Mouse (Mus musculus) CH12.LX (cell line): ENCODE measurements around the gene Atf1. TPM values are rescaled to one million over a fixed set of nuclear protein-coding genes. Genes with fewer than 3 reads are reported as not detected.
A peak's percentile ranks its signal among the peaks of the same experiment; 100 is the strongest.
"Not testable (repeated sequence)": the region's sequence is repeated elsewhere in the genome, so short reads cannot be mapped to it uniquely, and the experiment has no call there.

Experiments
- DNase-seq: peaks from one replicate; pipeline ENCODE4 v3.0.0-alpha.2; 2013; ENCODE audit errors: extremely low read depth
- H3K27ac ChIP-seq: 2 replicates; pipeline ENCODE4 v1.5.1; 2012; ENCODE audit warnings: low read depth, mild to moderate bottlenecking, control low read depth, moderate library complexity; ENCODE audit not compliant: insufficient read depth
- H3K27me3 ChIP-seq: replicated peaks from 2 replicates; pipeline ENCODE3; 2012; ENCODE audit warnings: inconsistent platforms
- H3K36me3 ChIP-seq, 2 experiments: replicated peaks in 1 of 2; 2 replicates each; pipeline versions ENCODE3 to v1.6.1; 2012; ENCODE audit warnings: inconsistent platforms in 1 of 2, low read length in 1 of 2, mild to moderate bottlenecking in 1 of 2, mixed read lengths in 1 of 2, moderate library complexity in 1 of 2; ENCODE audit not compliant: control insufficient read depth in 1 of 2, insufficient read depth in 1 of 2
- H3K4me1 ChIP-seq, 2 experiments: 2 replicates each; pipeline ENCODE4 v1.6.1; 2012; ENCODE audit warnings: inconsistent platforms in 1 of 2, moderate library complexity in 1 of 2; ENCODE audit not compliant: insufficient read depth in 2 of 2, control insufficient read depth in 1 of 2
- H3K4me2 ChIP-seq: 2 replicates; pipeline ENCODE4 v1.6.1; 2012; ENCODE audit warnings: low read depth, mild to moderate bottlenecking, control low read depth; ENCODE audit not compliant: poor library complexity, insufficient read depth, severe bottlenecking
- H3K4me3 ChIP-seq, 3 experiments: fragments of 150-350 bp in 1 of 3; sonication (generic) in 1 of 3; replicated peaks in 1 of 3; 2 replicates each; pipeline versions ENCODE3 to v1.5.1; 2011 to 2012; ENCODE audit warnings: low read depth in 2 of 3, low read length in 2 of 3, mild to moderate bottlenecking in 2 of 3, moderate library complexity in 2 of 3, control low read depth in 1 of 3, improper control_type of control experiment in 1 of 3, inconsistent platforms in 1 of 3, mixed read lengths in 1 of 3; ENCODE audit not compliant: poor library complexity in 1 of 3
- H3K79me2 ChIP-seq: replicated peaks from 2 replicates; pipeline ENCODE4 v1.6.1; 2012; ENCODE audit warnings: mild to moderate bottlenecking, moderate library complexity; ENCODE audit not compliant: control insufficient read depth, poor library complexity, insufficient read depth, severe bottlenecking; ENCODE audit errors: extremely low read depth
- H3K9ac ChIP-seq: 2 replicates; pipeline ENCODE4 v1.6.1; 2012; ENCODE audit warnings: low read depth, mild to moderate bottlenecking, control low read depth, moderate library complexity; ENCODE audit not compliant: insufficient read depth
- H3K9me3 ChIP-seq: replicated peaks from 2 replicates; pipeline ENCODE3; 2012; ENCODE audit warnings: low read length, inconsistent platforms, mixed read lengths
- CHD1 ChIP-seq: IDR thresholded peaks from 2 replicates; pipeline ENCODE4 v1.6.1; 2012; ENCODE audit warnings: low read depth, low read length, improper control_type of control experiment, inconsistent platforms
- CTCF ChIP-seq, 2 experiments: IDR thresholded peaks in 1 of 2; conservative IDR thresholded peaks in 1 of 2; 2 replicates each; pipeline ENCODE4 v1.5.1; 2011 to 2012; ENCODE audit warnings: low read depth in 2 of 2, low read length in 2 of 2, improper control_type of control experiment in 1 of 2, inconsistent platforms in 1 of 2, mild to moderate bottlenecking in 1 of 2, moderate library complexity in 1 of 2
- E2F4 ChIP-seq: IDR thresholded peaks from 2 replicates; pipeline ENCODE4 v1.6.1; 2011; ENCODE audit warnings: low read depth, low read length, improper control_type of control experiment; ENCODE audit not compliant: insufficient replicate concordance
- ELF1 ChIP-seq: IDR thresholded peaks from 2 replicates; pipeline ENCODE4 v1.6.1; 2014; ENCODE audit warnings: low read depth, mild to moderate bottlenecking, inconsistent platforms, low read length, improper control_type of control experiment
- GABPA ChIP-seq: IDR thresholded peaks from 2 replicates; pipeline ENCODE4 v1.6.1; 2012; ENCODE audit warnings: low read depth, low read length, improper control_type of control experiment, inconsistent platforms; ENCODE audit not compliant: insufficient replicate concordance
- IRF4 ChIP-seq: IDR thresholded peaks from 2 replicates; pipeline ENCODE4 v1.6.1; 2014; ENCODE audit warnings: low read depth, mild to moderate bottlenecking, inconsistent platforms, low read length, improper control_type of control experiment
- KAT2A ChIP-seq: IDR thresholded peaks from 2 replicates; pipeline ENCODE4 v1.6.1; 2012; ENCODE audit warnings: low read length, improper control_type of control experiment, inconsistent platforms; ENCODE audit not compliant: insufficient replicate concordance
- MAFK ChIP-seq: IDR thresholded peaks from 2 replicates; pipeline ENCODE4 v1.6.1; 2011; ENCODE audit warnings: low read length, improper control_type of control experiment; ENCODE audit not compliant: insufficient replicate concordance
- MAX ChIP-seq: IDR thresholded peaks from 2 replicates; pipeline ENCODE4 v1.6.1; 2011; ENCODE audit warnings: low read length, improper control_type of control experiment
- MAZ ChIP-seq: IDR thresholded peaks from 2 replicates; pipeline ENCODE4 v1.6.1; 2012; ENCODE audit warnings: low read depth, mild to moderate bottlenecking, inconsistent platforms, low read length, improper control_type of control experiment, moderate library complexity
- MEF2A ChIP-seq: IDR thresholded peaks from 2 replicates; pipeline ENCODE4 v1.6.1; 2014; ENCODE audit warnings: low read depth, mild to moderate bottlenecking, inconsistent platforms, low read length, improper control_type of control experiment, borderline replicate concordance
- MXI1 ChIP-seq: IDR thresholded peaks from 2 replicates; pipeline ENCODE4 v1.6.1; 2011; ENCODE audit warnings: mild to moderate bottlenecking, low read depth, low read length, improper control_type of control experiment
- NRF1 ChIP-seq: IDR thresholded peaks from 2 replicates; pipeline ENCODE4 v1.6.1; 2014; ENCODE audit warnings: low read depth, mild to moderate bottlenecking, inconsistent platforms, low read length, improper control_type of control experiment, moderate library complexity
- POLR2A ChIP-seq: IDR thresholded peaks from 2 replicates; pipeline ENCODE4 v1.6.1; 2011; ENCODE audit warnings: low read depth, mild to moderate bottlenecking, improper control_type of control experiment, low read length
- RAD21 ChIP-seq: IDR thresholded peaks from 2 replicates; pipeline ENCODE4 v1.6.1; 2011; ENCODE audit warnings: low read depth, mild to moderate bottlenecking, low read length, improper control_type of control experiment, moderate library complexity
- SMC3 ChIP-seq: IDR thresholded peaks from 2 replicates; pipeline ENCODE4 v1.6.1; 2011; ENCODE audit warnings: low read depth, low read length, improper control_type of control experiment
- UBTF ChIP-seq: IDR thresholded peaks from 2 replicates; pipeline ENCODE4 v1.6.1; 2012; ENCODE audit warnings: low read depth, mild to moderate bottlenecking, inconsistent platforms, low read length, improper control_type of control experiment, moderate library complexity
- USF1 ChIP-seq: IDR thresholded peaks from 2 replicates; pipeline ENCODE4 v1.6.1; 2014; ENCODE audit warnings: low read depth, mild to moderate bottlenecking, inconsistent platforms, low read length, improper control_type of control experiment
- ZKSCAN1 ChIP-seq: IDR thresholded peaks from 2 replicates; pipeline ENCODE4 v1.6.1; 2012; ENCODE audit warnings: low read depth, inconsistent platforms, low read length, improper control_type of control experiment, borderline replicate concordance
- ZMIZ1 ChIP-seq: IDR thresholded peaks from 2 replicates; pipeline ENCODE4 v1.6.1; 2012; ENCODE audit warnings: low read depth, mild to moderate bottlenecking, inconsistent platforms, low read length, improper control_type of control experiment
- dilution Hi-C: fragments of 300-500 bp; cut with MboI; formaldehyde crosslinking; loops from 2 replicates; pipeline ENCODE4 v1.14.3; 2020; ENCODE audit warnings: low sequenced_read_pairs; ENCODE audit not compliant: extremely low pct_unique_long_range_greater_than_20kb, extremely low pct_ligation_motif_present
- in situ Hi-C: fragments of 300-500 bp; cut with MboI; formaldehyde crosslinking; loops from 3 replicates; pipeline ENCODE4 v1.14.3; 2019; ENCODE audit warnings: low sequenced_read_pairs, low pct_ligation_motif_present, low pct_unique_long_range_greater_than_20kb, mixed read lengths
- polyA plus RNA-seq: library from polyadenylated mRNA; unstranded; fragments of >175 nt; gene quantifications from 2 replicates; pipeline ENCODE4 v1.2.1, GENCODE M21; 2012; ENCODE audit warnings: low read depth; ENCODE audit not compliant: insufficient read length
- total RNA-seq, 2 experiments: library from RNA; depleted of rRNA; stranded (reverse); fragments of 300-350 nt in 1 of 2; fragments of >200 nt in 1 of 2; gene quantifications; 2 replicates each; pipeline ENCODE4 v1.2.3; 2012 to 2014

Gene Atf1
- total and polyA plus RNA-seq, 3 experiments = 28.2 to 133 (median 51.1) TPM

DNA sequence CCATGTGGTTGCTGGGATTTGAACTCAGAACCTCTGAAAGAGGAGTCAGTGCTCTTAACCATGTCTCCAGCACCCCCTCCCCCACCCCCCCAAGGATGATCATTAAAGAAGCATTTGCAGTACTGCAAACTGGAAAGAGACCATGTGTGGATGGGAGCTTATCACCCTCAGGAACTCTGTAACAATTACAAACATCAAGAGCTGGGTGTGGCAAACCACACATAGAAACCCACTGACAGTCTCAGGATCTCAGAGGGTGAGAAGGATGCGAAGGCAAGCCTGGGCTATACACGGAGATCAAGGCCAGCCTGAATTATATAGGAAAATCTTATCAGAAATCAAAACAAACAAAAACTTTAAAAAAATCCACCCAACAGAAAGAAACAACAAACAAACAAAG, 78.6 kb downstream of the Atf1 start:
- Histone ChIP-seq H3K9me3 (no peaks in the 10 kb centered on the region), H3K4me1 (peaks cover 4 to 37% of the 10 kb centered on the region in 2 experiments; a peak in 2 of 4 replicates), H3K27ac (no peak overlapping the region), H3K27me3 (no peaks in the 10 kb centered on the region), H3K9ac (no peak overlapping the region), H3K79me2 (no peaks in the 10 kb centered on the region), H3K4me2 (no peak overlapping the region), H3K36me3 (no peaks in the 10 kb centered on the region), H3K4me3 (no peak overlapping the region)
- DNase-seq = no peak
- TF ChIP-seq UBTF (no peak), ZKSCAN1 (no peak), MXI1 (no peak), SMC3 (no peak), USF1 (no peak), NRF1 (no peak), MAZ (no peak), KAT2A (no peak), GABPA (no peak), ZMIZ1 (no peak), MAX (no peak), CHD1 (no peak), POLR2A (no peak), ELF1 (no peak), IRF4 (no peak), E2F4 (no peak), MAFK (no peak), MEF2A (no peak)
- in situ Hi-C loops (no loop called here), dilution Hi-C loops (no loop called here)

DNA sequence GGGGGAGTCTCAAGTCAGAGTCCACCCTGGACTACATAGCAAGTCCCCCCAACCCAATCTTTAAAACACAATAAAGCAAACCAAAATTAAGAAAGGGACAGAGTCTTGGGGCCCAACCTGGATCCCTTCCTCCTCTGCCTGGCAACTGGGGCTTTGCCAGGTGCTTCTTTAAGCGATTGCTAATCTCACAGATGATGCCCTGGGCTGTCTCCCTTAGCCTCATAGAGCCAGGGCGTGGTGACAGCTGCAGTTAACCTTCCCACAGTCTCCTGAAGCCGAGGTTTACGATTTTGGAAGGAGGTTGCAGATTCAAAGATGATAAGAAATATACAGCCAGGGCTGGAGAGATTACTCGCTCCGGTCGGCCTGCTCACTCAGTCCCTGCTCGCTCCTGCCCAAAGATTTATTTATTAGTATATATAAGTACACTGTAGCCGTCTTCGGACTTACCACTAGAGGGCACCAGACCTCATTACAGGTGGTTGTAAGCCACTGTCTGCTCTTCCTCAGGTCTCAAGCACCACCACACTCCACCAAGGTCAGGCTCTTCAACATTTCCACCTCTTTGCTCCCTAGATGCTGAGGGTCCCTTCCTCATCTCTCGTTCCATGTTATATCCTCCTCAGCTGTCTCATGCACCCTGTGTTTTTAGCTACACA, 79.9 kb downstream of the Atf1 start:
- peaks cover 0 to 39% of the 10 kb centered on the region in 2 experiments; a peak in 2 of 4 replicates for H3K4me1 ChIP-seq
- H3K4me3 ChIP-seq, H3K27me3 ChIP-seq, dilution Hi-C loops, H3K9me3 ChIP-seq, H3K4me2 ChIP-seq, H3K79me2 ChIP-seq, H3K36me3 ChIP-seq, in situ Hi-C loops, H3K27ac ChIP-seq, H3K9ac ChIP-seq: not testable (repeated sequence)
- peak; percentile 66 for DNase-seq
- TF ChIP-seq CTCF (conservative IDR thresholded peaks at IDR 0.05 in 1 of 2, IDR thresholded peaks at IDR 0.05 in 1 of 2; ENCODE audit: low read depth in 2 of 2, low read length in 2 of 2) = peak; percentile 59
- peak; percentile 7 for TF ChIP-seq RAD21
- TF ChIP-seq SMC3 = 0 out of 2 replicates have a peak, but pooled peaks have one; percentile 17

Other genes with a start within 250 kb of the Atf1 start
- 15.1 and 16.7 TPM in 2 replicates for gene Dip2b, start 189.2 kb upstream of the Atf1 start, total RNA-seq (2012; rRNA removed)
- 13.0 and 15.7 TPM in 2 replicates for gene Dip2b, start 189.2 kb upstream of the Atf1 start, total RNA-seq (2014; rRNA removed)
- gene Dip2b, start 189.2 kb upstream of the Atf1 start, polyA plus RNA-seq = 14.3 and 18.2 TPM in 2 replicates
- not detected in 2 replicates for gene Tmprss12, start 53.0 kb downstream of the Atf1 start, total RNA-seq (2012; rRNA removed)
- gene Tmprss12, start 53.0 kb downstream of the Atf1 start, total RNA-seq (2014; rRNA removed) = not detected in 2 replicates
- gene Tmprss12, start 53.0 kb downstream of the Atf1 start, polyA plus RNA-seq = not detected in 2 replicates
- gene Mettl7a1, start 76.3 kb downstream of the Atf1 start, total RNA-seq (2012; rRNA removed) = 5.8 and 6.5 TPM in 2 replicates
- 17.2 and 17.9 TPM in 2 replicates for gene Mettl7a1, start 76.3 kb downstream of the Atf1 start, total RNA-seq (2014; rRNA removed)
- gene Mettl7a1, start 76.3 kb downstream of the Atf1 start, polyA plus RNA-seq = 14.2 and 14.9 TPM in 2 replicates
- gene Mettl7a3, start 107.1 kb downstream of the Atf1 start, total RNA-seq (2012; rRNA removed) = 0.17 TPM in 1 of 2 replicates, not detected in the other
- not detected in 2 replicates for gene Mettl7a3, start 107.1 kb downstream of the Atf1 start, total RNA-seq (2014; rRNA removed)
- 0.33 and 0.70 TPM in 2 replicates for gene Mettl7a3, start 107.1 kb downstream of the Atf1 start, polyA plus RNA-seq
- gene Methig1, start 125.3 kb downstream of the Atf1 start, total RNA-seq (2012; rRNA removed) = not detected in 2 replicates
- not detected in 2 replicates for gene Methig1, start 125.3 kb downstream of the Atf1 start, total RNA-seq (2014; rRNA removed)
- not detected in 2 replicates for gene Methig1, start 125.3 kb downstream of the Atf1 start, polyA plus RNA-seq
- not detected in 2 replicates for gene Mettl7a2, start 125.4 kb downstream of the Atf1 start, total RNA-seq (2012; rRNA removed)
- gene Mettl7a2, start 125.4 kb downstream of the Atf1 start, total RNA-seq (2014; rRNA removed) = not detected in 2 replicates
- gene Mettl7a2, start 125.4 kb downstream of the Atf1 start, polyA plus RNA-seq = not detected in 2 replicates
- gene Higd1c, start 136.7 kb downstream of the Atf1 start, total RNA-seq (2012; rRNA removed) = not detected in 2 replicates
- not detected in 2 replicates for gene Higd1c, start 136.7 kb downstream of the Atf1 start, total RNA-seq (2014; rRNA removed)
- gene Higd1c, start 136.7 kb downstream of the Atf1 start, polyA plus RNA-seq = not detected in 2 replicates
- not detected in 2 replicates for gene Gm5475, start 194.3 kb downstream of the Atf1 start, total RNA-seq (2012; rRNA removed)
- not detected in 2 replicates for gene Gm5475, start 194.3 kb downstream of the Atf1 start, total RNA-seq (2014; rRNA removed)
- not detected in 2 replicates for gene Gm5475, start 194.3 kb downstream of the Atf1 start, polyA plus RNA-seq
- 8.9 and 13.2 TPM in 2 replicates for gene Slc11a2, start 197.3 kb downstream of the Atf1 start, total RNA-seq (2012; rRNA removed)
- 11.7 and 13.0 TPM in 2 replicates for gene Slc11a2, start 197.3 kb downstream of the Atf1 start, total RNA-seq (2014; rRNA removed)
- 18.6 and 19.1 TPM in 2 replicates for gene Slc11a2, start 197.3 kb downstream of the Atf1 start, polyA plus RNA-seq
- gene Letmd1, start 241.2 kb downstream of the Atf1 start, total RNA-seq (2012; rRNA removed) = 30.3 and 39.0 TPM in 2 replicates
- 28.5 and 31.4 TPM in 2 replicates for gene Letmd1, start 241.2 kb downstream of the Atf1 start, total RNA-seq (2014; rRNA removed)
- 44.0 and 51.3 TPM in 2 replicates for gene Letmd1, start 241.2 kb downstream of the Atf1 start, polyA plus RNA-seq